Mouse (Mus musculus): Measurements from ENCODE around the gene Oprl1.

DNA sequence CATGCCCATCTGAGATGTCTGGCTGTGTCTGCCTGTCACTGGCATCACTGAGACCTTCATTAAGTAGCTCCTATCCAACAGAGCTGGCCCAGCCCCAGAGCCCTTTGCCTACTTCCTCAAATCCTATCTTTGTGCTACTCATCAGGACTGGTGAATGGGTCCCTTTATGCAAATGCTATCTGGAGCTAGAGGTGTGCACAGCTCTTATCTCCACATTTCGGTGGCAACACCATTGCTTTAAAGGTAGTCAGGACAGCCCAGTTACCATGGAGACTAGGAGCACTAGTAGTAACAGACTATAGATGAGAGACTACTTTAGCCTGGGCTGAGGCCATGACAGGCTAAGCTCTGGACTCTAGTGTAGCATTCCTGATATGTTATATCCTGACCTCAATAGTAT, 30.1 kb upstream of the Oprl1 start:
- no peak for TF ChIP-seq CEBPB (IDR thresholded peaks at IDR 0.05; ENCODE audit: low read depth)
- TF ChIP-seq CTCF (IDR thresholded peaks at IDR 0.05; ENCODE audit: control insufficient read depth, insufficient read depth, insufficient read length) = no peak
- TF ChIP-seq USF1 (IDR thresholded peaks at IDR 0.05; ENCODE audit: low read depth) = no peak

Data from C2C12 (cell line).